Mouse (Mus musculus) skeletal muscle tissue, postnatal 0 days (tissue): ENCODE data around the gene Chchd3. TPM values are rescaled to one million over a fixed set of nuclear protein-coding genes. Genes with fewer than 3 reads are reported as not detected.

Experiments used
- polyA plus RNA-seq: library from polyadenylated mRNA; unstranded; fragments of >200 nt; fragmentation: Nextera tagmentation; extraction: Ambion mirVana; gene quantifications from 2 replicates; pipeline ENCODE4 v1.2.1, GENCODE M21; 2015

The Chchd3 gene
- polyA plus RNA-seq: 264 and 272 TPM in 2 replicates

DNA sequence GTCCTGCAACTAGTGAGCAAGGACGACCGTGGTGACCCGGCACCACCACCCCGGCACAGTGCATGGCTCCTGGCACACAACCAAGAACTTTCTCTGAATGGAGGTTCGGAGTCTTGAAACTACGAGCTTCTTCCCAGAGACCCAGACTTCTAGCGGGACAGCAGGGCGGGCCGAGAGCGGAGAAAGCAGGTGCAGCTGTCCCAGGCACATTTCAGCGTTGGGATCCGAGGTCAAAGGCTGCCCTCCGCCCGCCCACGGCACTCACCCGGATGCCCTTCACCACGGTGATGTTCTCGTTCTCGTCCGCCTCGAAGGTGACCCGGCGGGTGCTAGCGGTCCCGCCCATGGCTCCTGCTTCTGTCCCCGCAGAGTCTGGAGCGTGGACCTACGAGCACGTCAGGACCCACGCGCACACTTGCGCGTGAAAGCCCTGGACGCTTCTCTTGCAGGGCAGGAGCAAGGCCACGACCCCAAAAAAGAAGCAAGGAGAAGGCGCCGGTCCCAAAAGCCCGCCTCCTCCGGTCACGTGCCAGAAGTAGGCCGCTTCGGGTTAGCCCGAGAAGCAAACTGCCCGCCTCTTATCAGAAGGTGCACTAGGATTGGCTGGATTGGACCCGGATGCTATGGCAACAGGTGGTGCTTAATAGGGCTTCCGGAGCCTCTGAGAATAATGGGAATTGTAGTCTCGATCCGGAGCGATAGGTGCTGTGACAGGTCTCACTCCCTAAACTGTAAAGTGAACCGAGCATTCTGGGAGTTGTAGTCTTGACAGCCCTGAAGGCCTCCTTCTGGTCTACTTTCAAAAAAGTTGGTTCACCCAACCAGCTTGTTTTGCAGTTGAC is at the start of gene Chchd3:
Chchd3 (minus strand) TSS at position 526 of the 842 bp plus-strand sequence.

Other genes with a start within 250 kb of the Chchd3 start
- gene Exoc4, start 188.8 kb upstream of the Chchd3 start, polyA plus RNA-seq: 19.6 and 21.3 TPM in 2 replicates